Mouse (Mus musculus) midbrain, embryonic 11.5 days (tissue): ENCODE data around the gene Emp3. TPM values are rescaled to one million over a fixed set of nuclear protein-coding genes. Genes with fewer than 3 reads are reported as not detected.

ENCODE experiments used
- ATAC-seq: fragments of 200-750 bp; cut with Nextera tagmentation; 2 replicates; pipeline ENCODE4 v1.8.0; 2017; ENCODE audit warnings: moderate TSS enrichment, moderate library complexity; ENCODE audit not compliant: low FRiP score
- DNase-seq: peaks from one replicate; pipeline ENCODE4 v3.0.0; 2015; ENCODE audit warnings: low spot score; ENCODE audit errors: missing footprints
- H3K27ac ChIP-seq: fragments of 300-500 bp; sonication (generic); 2 replicates; pipeline ENCODE4 v1.5.1; 2014; ENCODE audit warnings: low read depth, low read length
- H3K27me3 ChIP-seq: fragments of 300-500 bp; sonication (generic); 2 replicates; pipeline ENCODE4 v1.6.1; 2014; ENCODE audit warnings: mild to moderate bottlenecking, low read length, moderate library complexity, mixed read lengths; ENCODE audit not compliant: control insufficient read depth, insufficient read depth
- H3K36me3 ChIP-seq: fragments of 300-500 bp; sonication (generic); 2 replicates; pipeline ENCODE4 v1.6.1; 2014; ENCODE audit warnings: mild to moderate bottlenecking, low read length, moderate library complexity, mixed read lengths; ENCODE audit not compliant: control insufficient read depth, insufficient read depth
- H3K4me1 ChIP-seq: fragments of 300-500 bp; sonication (generic); 2 replicates; pipeline ENCODE4 v1.6.1; 2014; ENCODE audit warnings: low read length; ENCODE audit not compliant: control insufficient read depth, insufficient read depth
- H3K4me2 ChIP-seq: fragments of 300-500 bp; sonication (generic); 2 replicates; pipeline ENCODE4 v1.6.1; 2014; ENCODE audit warnings: mild to moderate bottlenecking, moderate library complexity
- H3K4me3 ChIP-seq: fragments of 300-500 bp; sonication (generic); 2 replicates; pipeline ENCODE4 v1.5.1; 2014; ENCODE audit warnings: low read depth, low read length
- H3K9ac ChIP-seq: fragments of 300-500 bp; sonication (generic); 2 replicates; pipeline ENCODE4 v1.6.1; 2014; ENCODE audit warnings: low read length
- H3K9me3 ChIP-seq: fragments of 300-500 bp; sonication (generic); 2 replicates; pipeline ENCODE4 v1.6.1; 2016; ENCODE audit warnings: low read length; ENCODE audit not compliant: control insufficient read depth
- WGBS: fragments of 180-500 bp; shearing (Covaris S2); extraction: QIAGEN DNeasy Blood & Tissue Kit; methylation state at CpG from one replicate; pipeline ENCODE4 v1.1.7; 2014; 5-methylcytosine and 5-hydroxymethylcytosine counted together
- polyA plus RNA-seq: library from polyadenylated mRNA; unstranded; fragments of >200 nt; fragmentation: Nextera tagmentation; extraction: Ambion mirVana; gene quantifications from 2 replicates; pipeline ENCODE4 v1.2.1, GENCODE M21; 2014

Gene Emp3
- polyA plus RNA-seq, 1 experiment from 2014 or later: 27.2 TPM

DNA sequence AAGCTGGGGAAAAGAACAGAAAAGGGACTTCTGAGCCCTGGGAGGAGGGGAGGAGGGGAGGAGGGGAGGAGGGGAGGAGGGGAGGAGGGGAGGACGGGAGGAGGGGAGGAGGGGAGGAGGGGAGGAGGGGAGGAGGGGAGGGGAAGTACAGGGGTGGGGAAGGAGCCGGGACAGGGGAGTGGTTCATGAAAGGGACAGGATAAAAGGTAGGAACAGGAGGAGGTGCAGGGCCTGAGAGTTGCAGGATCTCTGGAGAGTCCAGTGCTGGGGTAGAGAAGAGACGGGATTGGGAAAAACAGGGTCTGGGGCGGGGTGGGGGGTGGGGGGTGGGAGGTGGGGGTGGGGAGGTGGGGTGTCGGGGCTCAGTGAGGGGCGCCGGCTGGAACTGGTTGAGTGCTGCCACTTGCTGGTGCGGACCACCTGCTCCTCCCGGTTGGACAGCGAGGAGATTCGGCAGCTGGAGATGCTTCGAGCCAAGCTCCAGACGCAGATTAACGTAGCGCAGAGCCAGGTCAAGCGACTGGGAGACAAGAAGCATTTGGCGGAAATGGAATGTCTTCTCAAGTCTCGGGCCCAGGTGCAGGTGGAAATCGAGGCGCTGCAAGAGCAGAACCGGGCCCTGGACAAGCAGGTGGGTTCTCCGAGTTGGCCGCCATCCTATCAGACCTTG lies 7.6 kb upstream of the Emp3 start:
- ATAC-seq: no peak
- H3K36me3 ChIP-seq: no peaks in the 10 kb centered on the region
- no peak overlapping the region for H3K27ac ChIP-seq
- no peak overlapping the region for H3K9ac ChIP-seq
- no peak overlapping the region for H3K4me3 ChIP-seq
- H3K27me3 ChIP-seq: no peaks in the 10 kb centered on the region
- H3K4me1 ChIP-seq: no peaks in the 10 kb centered on the region; the same call in 1 of the 2 replicates
- WGBS: 11% methylated on average over 19 of the region's 23 CpGs
- H3K9me3 ChIP-seq: peaks cover 3% of the 10 kb centered on the region; the same call in 1 of the 2 replicates
- H3K4me2 ChIP-seq: 0 out of 2 replicates have a peak overlapping the region, but pooled peaks have one; percentile 11
- no peak for DNase-seq

DNA sequence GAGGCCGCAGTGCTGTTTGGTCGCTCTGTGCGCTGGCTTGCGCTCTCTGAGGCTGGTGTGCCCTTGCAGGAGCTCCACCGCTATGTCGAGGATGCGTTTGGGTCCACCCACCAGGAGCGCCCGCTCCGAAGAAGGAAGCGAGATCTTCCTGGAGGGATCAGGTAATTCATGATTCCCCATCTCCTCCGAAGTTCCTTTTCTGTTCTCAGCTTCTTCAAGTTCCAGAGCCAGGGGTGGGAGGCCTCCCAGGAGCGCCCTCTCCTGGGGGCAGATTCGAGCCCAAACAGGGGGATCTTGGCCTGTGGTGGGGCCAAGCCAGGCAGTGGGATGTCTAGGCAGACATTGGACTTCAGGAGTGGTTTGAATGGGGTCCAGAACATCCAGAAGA lies 3.2 kb upstream of the Emp3 start:
- Histone ChIP-seq H3K9me3 (no peaks in the 10 kb centered on the region), H3K4me1 (peaks cover 4% of the 10 kb centered on the region; the same call in 1 of the 2 replicates), H3K27ac (no peak overlapping the region), H3K27me3 (no peaks in the 10 kb centered on the region), H3K4me3 (peak overlapping the region; percentile 37; the same call in 1 of the 2 replicates), H3K9ac (no peak overlapping the region; the same call in 1 of the 2 replicates), H3K4me2 (peak overlapping the region; percentile 56), H3K36me3 (no peaks in the 10 kb centered on the region)
- ATAC-seq (no peak), DNase-seq (peak; percentile 94)
- WGBS: 6% methylated on average over 14 of the region's 14 CpGs

DNA sequence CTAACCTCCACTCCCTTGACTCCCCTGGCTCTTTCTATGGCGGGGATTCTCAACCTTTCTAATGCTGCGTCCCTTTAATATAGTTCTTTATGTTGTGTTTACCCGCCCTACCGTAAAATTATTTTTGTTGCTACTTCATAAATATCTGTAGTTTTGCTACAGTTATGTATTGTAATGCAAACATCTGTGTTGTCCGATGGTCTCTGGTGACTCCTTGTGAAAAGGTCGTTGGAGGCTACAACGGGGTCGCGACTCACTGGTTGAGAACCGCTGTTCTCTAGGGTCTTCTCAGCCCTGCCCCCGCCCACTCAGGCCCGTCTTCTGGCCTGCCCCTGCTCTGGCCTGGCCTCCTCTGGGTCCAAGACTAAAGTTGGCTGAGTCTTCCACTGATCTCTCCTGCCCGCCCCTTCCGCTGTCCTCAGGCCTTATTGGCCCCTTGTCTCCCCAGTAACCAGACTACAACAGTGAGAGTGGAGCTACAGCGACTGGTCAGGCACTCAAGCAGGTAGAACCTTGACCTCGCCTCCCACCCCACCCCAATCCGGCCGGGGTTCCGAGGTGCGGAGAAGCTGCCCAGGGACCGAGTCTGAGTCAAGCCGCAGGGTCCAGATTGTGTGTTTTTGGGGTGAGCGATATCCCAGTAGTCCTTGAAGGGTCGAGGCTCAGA lies 2.7 kb upstream of the Emp3 start, which contains the start of gene Ccdc114:
Ccdc114 (plus strand) TSS at position 311 of the 667 bp plus-strand sequence.
- H3K4me1 ChIP-seq: peaks cover 4% of the 10 kb centered on the region; the same call in 1 of the 2 replicates
- 3% methylated on average over 24 of the region's 24 CpGs for WGBS
- H3K27me3 ChIP-seq: no peaks in the 10 kb centered on the region
- H3K4me2 ChIP-seq: peak within 1 kb of the TSS; percentile 56
- DNase-seq: peak; percentile 92
- H3K4me3 ChIP-seq: peak within 1 kb of the TSS; percentile 37
- ATAC-seq: peak; percentile 52
- H3K9me3 ChIP-seq: no peaks in the 10 kb centered on the region
- no peaks in the 10 kb centered on the region for H3K36me3 ChIP-seq
- peak within 1 kb of the TSS; percentile 69 for H3K27ac ChIP-seq
- peak within 1 kb of the TSS; percentile 33; the same call in 1 of the 2 replicates for H3K9ac ChIP-seq

DNA sequence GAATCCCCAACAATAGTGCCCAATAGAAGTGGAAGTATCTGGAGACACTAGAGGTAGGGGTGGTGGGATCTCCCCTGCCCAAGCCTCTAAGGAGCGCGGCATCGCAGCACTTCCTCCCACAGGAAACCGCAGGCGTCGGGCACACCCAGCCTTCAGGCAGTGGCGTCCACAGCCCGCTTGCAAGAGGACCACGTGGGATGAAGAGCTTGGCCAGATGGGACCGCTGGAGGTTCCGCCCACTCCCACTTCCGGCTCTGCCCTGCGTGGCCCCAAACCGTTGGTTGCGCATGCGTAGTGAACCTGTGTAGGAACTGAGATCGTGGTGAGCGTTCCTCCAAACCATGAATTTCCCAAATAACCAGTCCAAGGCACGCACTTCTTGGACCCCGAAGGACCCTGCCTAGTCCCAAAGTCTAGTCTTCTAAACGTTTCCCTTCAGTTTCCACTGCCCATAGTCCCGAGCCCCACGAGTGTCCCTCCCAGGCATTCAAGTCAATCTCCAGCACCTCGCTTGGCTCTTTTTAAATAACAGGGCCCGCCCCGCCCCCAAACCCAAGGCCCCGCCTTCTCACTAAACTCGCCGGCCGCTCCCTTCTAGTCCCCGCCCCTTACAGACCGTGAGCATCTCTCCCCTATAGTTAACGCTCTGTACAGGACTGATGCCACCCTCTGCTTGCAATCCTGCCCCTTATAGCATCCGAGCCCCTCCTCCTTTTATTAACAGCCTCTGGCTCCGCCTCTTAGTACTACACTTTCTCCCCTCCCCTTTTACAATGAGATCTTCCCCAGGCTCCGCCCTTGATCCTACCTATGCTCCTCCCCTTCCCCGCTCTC lies 1.9 kb upstream of the Emp3 start:
- ATAC-seq (peak; percentile 92), DNase-seq (peak; percentile 99)
- peak overlapping the region; percentile 56 for H3K4me2 ChIP-seq
- H3K9me3 ChIP-seq: no peaks in the 10 kb centered on the region
- peak overlapping the region; percentile 33; the same call in 1 of the 2 replicates for H3K9ac ChIP-seq
- H3K4me1 ChIP-seq: peaks cover 4% of the 10 kb centered on the region; the same call in 1 of the 2 replicates
- peak overlapping the region; percentile 69 for H3K27ac ChIP-seq
- H3K36me3 ChIP-seq: no peaks in the 10 kb centered on the region
- 2% methylated on average over 37 of the region's 37 CpGs for WGBS
- H3K27me3 ChIP-seq: no peaks in the 10 kb centered on the region
- peak overlapping the region; percentile 37 for H3K4me3 ChIP-seq

DNA sequence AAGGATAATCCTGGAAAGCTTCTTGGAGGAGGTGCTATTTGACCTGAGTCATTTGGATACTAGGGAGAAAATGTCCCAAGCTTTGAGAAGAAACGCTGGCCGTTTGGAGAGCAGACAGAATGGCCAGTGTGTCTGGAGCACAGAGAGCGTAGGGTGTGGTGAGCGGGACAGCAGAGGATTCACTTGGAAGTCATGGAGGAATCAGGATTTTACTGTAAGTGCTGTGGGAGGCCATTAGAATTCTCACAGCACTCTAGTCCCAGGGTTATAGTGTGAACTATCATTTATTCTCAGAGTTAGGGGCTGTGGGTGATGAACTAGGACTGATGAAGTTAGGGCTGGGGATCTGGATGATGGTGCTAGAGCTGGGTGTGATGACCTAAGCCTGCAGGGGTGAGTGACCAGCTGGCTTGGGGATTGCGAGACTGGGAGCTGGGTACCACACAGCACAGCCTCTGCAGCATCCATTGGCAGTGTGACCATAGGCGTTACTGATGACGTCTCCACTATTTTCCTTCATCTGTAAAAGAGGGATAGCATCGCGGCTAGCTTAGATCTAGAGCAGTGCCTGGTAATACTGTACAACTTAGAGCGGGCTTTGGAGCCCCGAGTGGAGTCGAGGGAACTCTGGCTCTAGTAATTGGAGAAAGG lies 871 bp upstream of the Emp3 start:
- no peaks in the 10 kb centered on the region for H3K9me3 ChIP-seq
- no peaks in the 10 kb centered on the region for H3K27me3 ChIP-seq
- no peak overlapping the region for H3K27ac ChIP-seq
- H3K9ac ChIP-seq: peak overlapping the region; percentile 33; the same call in 1 of the 2 replicates
- no peaks in the 10 kb centered on the region for H3K36me3 ChIP-seq
- H3K4me1 ChIP-seq: peaks cover 7% of the 10 kb centered on the region
- WGBS: 83% methylated on average over 12 of the region's 12 CpGs
- no peak for DNase-seq
- no peak overlapping the region for H3K4me2 ChIP-seq
- ATAC-seq: no peak
- H3K4me3 ChIP-seq: no peak overlapping the region

DNA sequence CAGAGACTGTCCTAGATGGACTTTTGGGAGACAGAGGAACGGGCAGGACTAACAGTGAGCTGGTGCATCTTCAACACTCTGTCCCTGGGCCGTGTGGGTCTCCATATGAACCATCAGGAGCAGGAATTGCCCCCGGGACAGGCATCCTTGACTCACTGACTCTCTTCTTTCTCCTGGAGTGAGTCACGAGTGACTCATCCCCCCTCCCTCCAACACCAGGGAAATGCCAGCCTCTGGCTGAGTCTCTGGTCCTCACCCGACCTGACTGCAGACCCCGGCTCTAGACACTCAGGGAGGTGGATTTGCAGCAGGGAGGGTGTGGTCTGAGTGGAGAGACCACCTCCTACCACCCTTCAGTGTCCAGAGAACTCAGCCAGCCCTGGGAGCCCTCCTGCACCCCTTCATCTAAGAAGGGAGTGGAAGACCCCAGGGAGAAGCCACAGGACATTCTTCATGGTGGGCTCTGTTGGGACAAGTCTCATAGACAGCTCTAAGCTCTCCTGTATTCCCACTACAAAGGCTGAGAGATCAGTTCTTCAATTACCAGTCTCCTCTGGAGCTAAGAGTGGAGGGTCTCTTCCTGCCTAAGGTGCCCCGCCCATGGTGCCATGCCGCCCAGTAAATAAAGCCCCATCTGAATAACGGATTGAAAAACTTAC lies 492 bp downstream of the Emp3 start:
- DNase-seq (no peak), ATAC-seq (no peak)
- H3K9me3 ChIP-seq: no peaks in the 10 kb centered on the region
- no peak overlapping the region for H3K27ac ChIP-seq
- H3K4me1 ChIP-seq: peaks cover 18% of the 10 kb centered on the region
- no peak overlapping the region for H3K9ac ChIP-seq
- no peak overlapping the region for H3K4me2 ChIP-seq
- 64% methylated on average over 9 of the region's 9 CpGs for WGBS
- no peaks in the 10 kb centered on the region for H3K36me3 ChIP-seq
- H3K27me3 ChIP-seq: no peaks in the 10 kb centered on the region
- H3K4me3 ChIP-seq: no peak overlapping the region

DNA sequence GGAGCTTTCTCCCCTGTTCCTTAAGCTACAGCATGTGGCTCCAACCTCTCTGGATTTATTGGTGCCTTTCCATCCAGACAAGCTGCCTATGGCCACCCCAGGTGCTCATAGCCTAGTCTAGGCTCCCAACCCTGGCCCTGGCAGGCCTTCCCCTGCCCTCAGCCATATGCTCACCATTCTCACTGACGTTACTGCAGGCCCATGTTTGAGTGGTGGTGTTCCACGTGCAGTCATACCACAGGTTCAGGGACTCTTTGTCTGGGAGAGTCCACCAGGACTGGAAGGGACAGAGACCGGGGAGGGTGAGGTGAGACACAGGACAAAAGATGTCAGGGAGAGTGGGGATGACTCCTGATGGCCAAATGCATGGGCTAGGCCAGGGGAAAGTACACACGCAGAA lies 1.4 kb downstream of the Emp3 start:
- Histone ChIP-seq H3K4me2 (no peak overlapping the region), H3K27ac (no peak overlapping the region), H3K9ac (no peak overlapping the region), H3K4me3 (no peak overlapping the region), H3K36me3 (no peaks in the 10 kb centered on the region), H3K9me3 (no peaks in the 10 kb centered on the region), H3K27me3 (no peaks in the 10 kb centered on the region), H3K4me1 (peaks cover 18% of the 10 kb centered on the region)
- DNase-seq (no peak), ATAC-seq (no peak)
- 80% methylated on average over 4 of the region's 4 CpGs for WGBS

DNA sequence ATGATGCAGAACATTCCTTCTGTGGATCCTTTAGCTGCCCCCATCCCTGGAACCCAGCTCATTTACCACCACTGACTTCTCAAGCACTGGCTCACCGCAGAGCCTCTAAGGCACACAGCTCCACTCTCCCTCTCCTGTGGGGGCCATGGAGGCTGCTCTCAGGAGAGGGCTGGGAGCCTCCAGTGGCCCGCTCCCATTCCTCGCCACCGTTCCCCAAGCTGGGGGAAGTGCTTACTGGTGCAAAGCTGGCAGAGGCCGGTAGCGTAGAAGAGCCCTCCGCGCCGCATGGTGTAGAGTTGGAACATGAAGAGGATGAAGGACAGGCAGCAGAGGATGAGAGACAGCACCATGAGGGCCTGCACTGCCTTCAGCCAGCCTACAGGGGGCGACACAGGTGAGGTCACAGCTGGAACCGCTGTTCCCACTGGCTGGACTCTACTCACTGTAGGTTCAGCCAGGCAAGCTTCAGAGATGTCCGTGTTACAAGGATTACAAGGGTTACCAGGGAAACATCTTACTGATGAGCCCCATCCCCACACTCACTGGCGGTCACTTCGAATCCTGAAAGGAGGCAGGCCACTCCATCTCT lies 2.0 kb downstream of the Emp3 start:
- Histone ChIP-seq H3K9ac (no peak overlapping the region), H3K9me3 (no peaks in the 10 kb centered on the region), H3K4me1 (peaks cover 18% of the 10 kb centered on the region), H3K4me2 (no peak overlapping the region), H3K27me3 (no peaks in the 10 kb centered on the region), H3K27ac (no peak overlapping the region), H3K4me3 (no peak overlapping the region), H3K36me3 (no peaks in the 10 kb centered on the region)
- WGBS: 62% methylated on average over 12 of the region's 14 CpGs
- DNase-seq (no peak), ATAC-seq (no peak)
